Mouse (Mus musculus): ENCODE measurements around the gene Gnb5. TPM values are rescaled to one million over a fixed set of nuclear protein-coding genes. Genes with fewer than 3 reads are reported as not detected.

Gene Gnb5
- polyA plus RNA-seq, 1 experiment from 2014 or later: 29.3 TPM

GRCm38 (mm10) chr9:75375606-75376005 lies 69.5 kb downstream of the Gnb5 start:
- no peaks in the 10 kb centered on the region for H3K4me1 ChIP-seq
- no peak overlapping the region for H3K4me3 ChIP-seq
- no peaks in the 10 kb centered on the region for H3K27me3 ChIP-seq (ENCODE audit: low read depth, poor library complexity, severe bottlenecking)
- DNase-seq (ENCODE audit: low spot score): no peak
- H3K27ac ChIP-seq (replicated peaks): no peak overlapping the region
- H3K9me3 ChIP-seq (replicated peaks): peaks cover 10% of the 10 kb centered on the region; the same call in 1 of the 2 replicates
- WGBS: 95% methylated on average over 9 of the region's 9 CpGs
- no peaks in the 10 kb centered on the region for H3K36me3 ChIP-seq

GRCm38 (mm10) chr9:75376428-75376827 lies 70.3 kb downstream of the Gnb5 start:
- H3K36me3 ChIP-seq: no peaks in the 10 kb centered on the region
- H3K27ac ChIP-seq (replicated peaks): no peak overlapping the region
- no peak for DNase-seq (ENCODE audit: low spot score)
- no peaks in the 10 kb centered on the region for H3K4me1 ChIP-seq
- H3K27me3 ChIP-seq (ENCODE audit: low read depth, poor library complexity, severe bottlenecking): no peaks in the 10 kb centered on the region
- H3K9me3 ChIP-seq (replicated peaks): peaks cover 10% of the 10 kb centered on the region; the same call in 1 of the 2 replicates
- WGBS: 69% methylated on average over 1 of the region's 1 CpGs
- H3K4me3 ChIP-seq: no peak overlapping the region

DNA sequence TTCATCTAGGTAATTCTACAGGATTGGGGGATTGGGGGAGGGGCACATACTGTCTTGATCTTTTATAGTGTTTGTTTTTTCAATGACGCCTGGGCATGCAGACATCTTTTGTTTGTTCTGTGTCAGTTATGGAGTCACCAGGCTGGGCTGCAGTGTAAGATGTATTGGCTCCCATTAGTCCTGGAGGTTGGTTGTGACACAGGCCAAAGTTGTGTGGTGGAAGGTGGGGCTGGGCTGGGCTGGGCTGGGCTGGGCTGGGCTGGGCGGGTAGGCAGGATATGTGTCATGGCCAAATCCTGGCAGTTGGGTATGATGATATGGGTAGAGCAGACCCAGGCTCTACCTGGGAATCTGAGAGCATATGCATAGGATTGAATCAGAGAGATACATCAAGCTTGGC lies 72.7 kb downstream of the Gnb5 start:
- H3K27me3 ChIP-seq (ENCODE audit: low read depth, poor library complexity, severe bottlenecking): no peaks in the 10 kb centered on the region
- no peak for DNase-seq (ENCODE audit: low spot score)
- WGBS: 91% methylated on average over 2 of the region's 2 CpGs
- H3K4me1 ChIP-seq: no peaks in the 10 kb centered on the region
- peaks cover 10% of the 10 kb centered on the region; the same call in 1 of the 2 replicates for H3K9me3 ChIP-seq (replicated peaks)
- no peak overlapping the region for H3K4me3 ChIP-seq
- H3K27ac ChIP-seq (replicated peaks): no peak overlapping the region
- no peaks in the 10 kb centered on the region for H3K36me3 ChIP-seq

DNA sequence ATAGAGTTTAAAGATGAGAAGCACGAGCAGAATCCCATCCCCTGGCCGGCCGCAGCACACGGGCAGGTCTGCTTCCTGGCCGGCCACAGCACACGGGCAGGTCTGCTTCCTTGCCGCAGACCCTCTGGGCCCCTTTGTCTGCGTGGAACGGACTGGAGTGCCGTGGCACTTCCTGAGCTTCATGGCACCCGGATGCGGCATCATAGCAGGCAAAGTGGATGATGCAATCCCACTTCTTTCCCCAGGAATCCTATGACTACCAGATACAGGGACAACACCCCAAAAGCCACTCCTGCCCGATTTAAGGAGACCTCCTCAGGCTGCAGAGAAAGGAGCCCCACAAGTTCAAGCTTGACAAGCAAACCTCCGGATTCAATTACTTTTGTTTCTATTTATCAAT lies 76.7 kb downstream of the Gnb5 start:
- 95% methylated on average over 14 of the region's 14 CpGs for WGBS
- Histone ChIP-seq H3K4me1 (no peaks in the 10 kb centered on the region), H3K9me3 (replicated peaks) (no peaks in the 10 kb centered on the region), H3K4me3 (no peak overlapping the region), H3K27me3 (ENCODE audit: low read depth, poor library complexity, severe bottlenecking) (no peaks in the 10 kb centered on the region), H3K36me3 (peaks cover 26% of the 10 kb centered on the region), H3K27ac (replicated peaks) (no peak overlapping the region)
- DNase-seq (ENCODE audit: low spot score): no peak

- DNase-seq (ENCODE audit: low spot score): no peak
- peaks cover 33% of the 10 kb centered on the region for H3K36me3 ChIP-seq
- H3K27me3 ChIP-seq (ENCODE audit: low read depth, poor library complexity, severe bottlenecking): no peaks in the 10 kb centered on the region
- no peaks in the 10 kb centered on the region for H3K9me3 ChIP-seq (replicated peaks)
- no peaks in the 10 kb centered on the region for H3K4me1 ChIP-seq
- no peak overlapping the region for H3K27ac ChIP-seq (replicated peaks)
- 85% methylated on average over 9 of the region's 9 CpGs for WGBS
- no peak overlapping the region for H3K4me3 ChIP-seq
Measured at GRCm38 (mm10) chr9:75383785-75384184, 77.7 kb downstream of the Gnb5 start.

- Histone ChIP-seq H3K9me3 (replicated peaks) (no peaks in the 10 kb centered on the region), H3K27ac (replicated peaks) (no peak overlapping the region), H3K36me3 (peaks cover 40% of the 10 kb centered on the region), H3K27me3 (ENCODE audit: low read depth, poor library complexity, severe bottlenecking) (no peaks in the 10 kb centered on the region), H3K4me1 (no peaks in the 10 kb centered on the region), H3K4me3 (no peak overlapping the region)
- no peak for DNase-seq (ENCODE audit: low spot score)
- WGBS: 84% methylated on average over 3 of the region's 3 CpGs
Measured at GRCm38 (mm10) chr9:75384337-75384962, 78.4 kb downstream of the Gnb5 start.

- Histone ChIP-seq H3K4me1 (no peaks in the 10 kb centered on the region), H3K27me3 (ENCODE audit: low read depth, poor library complexity, severe bottlenecking) (no peaks in the 10 kb centered on the region), H3K9me3 (replicated peaks) (no peaks in the 10 kb centered on the region), H3K27ac (replicated peaks) (no peak overlapping the region), H3K36me3 (peaks cover 49% of the 10 kb centered on the region), H3K4me3 (no peak overlapping the region)
- DNase-seq (ENCODE audit: low spot score): no peak
- WGBS: 90% methylated on average over 9 of the region's 9 CpGs
Measured at GRCm38 (mm10) chr9:75385218-75385974, 79.3 kb downstream of the Gnb5 start.

DNA sequence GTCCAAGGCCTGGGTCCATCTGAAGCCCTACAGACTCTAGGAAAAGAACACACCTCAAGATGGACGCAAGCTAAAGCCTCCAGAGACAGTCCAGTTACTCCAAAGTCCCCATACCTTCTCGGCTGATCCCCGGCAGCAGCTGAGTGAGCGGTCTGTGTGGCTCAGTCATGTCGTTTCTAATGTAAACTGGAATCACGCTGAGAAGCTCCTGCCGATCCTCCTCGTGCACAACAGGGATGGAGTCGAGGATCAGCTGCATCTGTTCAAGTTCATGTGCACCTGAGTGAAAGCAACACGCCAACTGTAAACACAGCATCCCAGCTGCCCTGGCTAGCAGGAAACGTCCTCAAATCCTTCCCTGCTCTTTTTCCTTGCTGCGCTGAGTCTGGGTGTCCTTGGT lies 87.2 kb downstream of the Gnb5 start:
- no peaks in the 10 kb centered on the region for H3K27me3 ChIP-seq (ENCODE audit: low read depth, poor library complexity, severe bottlenecking)
- WGBS: 87% methylated on average over 12 of the region's 12 CpGs
- H3K27ac ChIP-seq (replicated peaks): no peak overlapping the region
- peaks cover 100% of the 10 kb centered on the region for H3K36me3 ChIP-seq
- no peaks in the 10 kb centered on the region for H3K9me3 ChIP-seq (replicated peaks)
- no peak overlapping the region for H3K4me3 ChIP-seq
- peaks cover 2% of the 10 kb centered on the region; the same call in 1 of the 2 replicates for H3K4me1 ChIP-seq
- DNase-seq (ENCODE audit: low spot score): no peak

Other genes with a start within 250 kb of the Gnb5 start
- gene Myo5a, start 235.3 kb upstream of the Gnb5 start, polyA plus RNA-seq (2016; fragmentation: Nextera tagmentation; extraction: Ambion mirVana): 18.1 and 22.5 TPM in 2 replicates
- gene Myo5c, start 74.3 kb upstream of the Gnb5 start, polyA plus RNA-seq (2016; fragmentation: Nextera tagmentation; extraction: Ambion mirVana): 0.52 and 0.77 TPM in 2 replicates
- gene Bcl2l10, start 41.5 kb downstream of the Gnb5 start, polyA plus RNA-seq (2016; fragmentation: Nextera tagmentation; extraction: Ambion mirVana): not detected in 2 replicates
- 138 and 156 TPM in 2 replicates for gene Mapk6, start 103.7 kb downstream of the Gnb5 start, polyA plus RNA-seq (2016; fragmentation: Nextera tagmentation; extraction: Ambion mirVana)
- 49.4 and 52.3 TPM in 2 replicates for gene Leo1, start 135.2 kb downstream of the Gnb5 start, polyA plus RNA-seq (2016; fragmentation: Nextera tagmentation; extraction: Ambion mirVana)